Mouse (Mus musculus): Measurements from ENCODE around the gene Foxk2. TPM values are rescaled to one million over a fixed set of nuclear protein-coding genes. Genes with fewer than 3 reads are reported as not detected.

Foxk2 gene
- polyA plus RNA-seq (2015; fragmentation: Nextera tagmentation; extraction: Ambion mirVana), result 17.5 and 23.6 TPM in 2 replicates

GRCm38 (mm10) chr11:121259160-121260100, at the start of gene Foxk2:
Gene Foxk2 (plus strand): TSS chr11:121259990.

GRCm38 (mm10) chr11:121229018-121229439, 30.8 kb upstream of the Foxk2 start, which contains the start of gene Cybc1:
Gene Cybc1 (minus strand): TSS chr11:121229322.

GRCm38 (mm10) chr11:121236564-121237344, 23.0 kb upstream of the Foxk2 start, which contains the start of gene Narf:
Gene Narf (plus strand): TSS chr11:121237253.

GRCm38 (mm10) chr11:121354091-121354707, 94.4 kb downstream of the Foxk2 start, which contains the start of gene Wdr45b:
Gene Wdr45b (minus strand): TSS chr11:121354445.

Other genes with a start within 250 kb of the Foxk2 start
- gene Cd7, start 220.6 kb upstream of the Foxk2 start, polyA plus RNA-seq (2015; fragmentation: Nextera tagmentation; extraction: Ambion mirVana), result 0.18 TPM in 1 of 2 replicates, not detected in the other
- gene Sectm1b, start 196.4 kb upstream of the Foxk2 start, polyA plus RNA-seq (2015; fragmentation: Nextera tagmentation; extraction: Ambion mirVana), result not detected in 2 replicates
- gene Sectm1a, start 178.8 kb upstream of the Foxk2 start, polyA plus RNA-seq (2015; fragmentation: Nextera tagmentation; extraction: Ambion mirVana), result 0.26 and 0.50 TPM in 2 replicates
- gene Tex19.2, start 141.3 kb upstream of the Foxk2 start, polyA plus RNA-seq (2015; fragmentation: Nextera tagmentation; extraction: Ambion mirVana), result not detected in 2 replicates
- gene Tex19.1, start 113.8 kb upstream of the Foxk2 start, polyA plus RNA-seq (2015; fragmentation: Nextera tagmentation; extraction: Ambion mirVana), result 0.09 TPM in 1 of 2 replicates, not detected in the other
- gene Uts2r, start 99.7 kb upstream of the Foxk2 start, polyA plus RNA-seq (2015; fragmentation: Nextera tagmentation; extraction: Ambion mirVana), result 0.72 and 0.88 TPM in 2 replicates
- gene Hexdc, start 55.6 kb upstream of the Foxk2 start, polyA plus RNA-seq (2015; fragmentation: Nextera tagmentation; extraction: Ambion mirVana), result 35.7 and 46.1 TPM in 2 replicates
- 36.1 and 39.1 TPM in 2 replicates for gene Ogfod3, start 55.3 kb upstream of the Foxk2 start, polyA plus RNA-seq (2015; fragmentation: Nextera tagmentation; extraction: Ambion mirVana)
- gene Cybc1, start 30.7 kb upstream of the Foxk2 start, polyA plus RNA-seq (2015; fragmentation: Nextera tagmentation; extraction: Ambion mirVana), result 24.0 and 25.7 TPM in 2 replicates
- 34.3 and 34.8 TPM in 2 replicates for gene Narf, start 22.7 kb upstream of the Foxk2 start, polyA plus RNA-seq (2015; fragmentation: Nextera tagmentation; extraction: Ambion mirVana)
- 77.1 and 83.8 TPM in 2 replicates for gene Wdr45b, start 94.5 kb downstream of the Foxk2 start, polyA plus RNA-seq (2015; fragmentation: Nextera tagmentation; extraction: Ambion mirVana)
- 18.7 and 20.6 TPM in 2 replicates for gene Rab40b, start 128.3 kb downstream of the Foxk2 start, polyA plus RNA-seq (2015; fragmentation: Nextera tagmentation; extraction: Ambion mirVana)
- gene Fn3krp, start 161.4 kb downstream of the Foxk2 start, polyA plus RNA-seq (2015; fragmentation: Nextera tagmentation; extraction: Ambion mirVana), result 9.6 and 9.7 TPM in 2 replicates
- 8.4 and 10.3 TPM in 2 replicates for gene Fn3k, start 174.9 kb downstream of the Foxk2 start, polyA plus RNA-seq (2015; fragmentation: Nextera tagmentation; extraction: Ambion mirVana)
- 51.1 and 51.7 TPM in 2 replicates for gene Tbcd, start 192.0 kb downstream of the Foxk2 start, polyA plus RNA-seq (2015; fragmentation: Nextera tagmentation; extraction: Ambion mirVana)

Data from neural tube, postnatal 0 days (tissue).